Mouse (Mus musculus): ENCODE measurements around the gene Slc6a19. TPM values are rescaled to one million over a fixed set of nuclear protein-coding genes. Genes with fewer than 3 reads are reported as not detected.

The Slc6a19 gene
- total RNA-seq, 2 experiments from 2014 or later = not detected

- ATAC-seq (replicated peaks; ENCODE audit: low FRiP score, poor library complexity, severe bottlenecking) = no peak
Measured at GRCm38 (mm10) chr13:73682226-73682625, 22.4 kb downstream of the Slc6a19 start.

- ATAC-seq (replicated peaks; ENCODE audit: low FRiP score, poor library complexity, severe bottlenecking) = no peak
Measured at GRCm38 (mm10) chr13:73680394-73680793, 24.3 kb downstream of the Slc6a19 start.

- ATAC-seq (replicated peaks; ENCODE audit: low FRiP score, poor library complexity, severe bottlenecking) = no peak
Measured at GRCm38 (mm10) chr13:73679311-73679710, 25.4 kb downstream of the Slc6a19 start.

- no peak for ATAC-seq (replicated peaks; ENCODE audit: low FRiP score, poor library complexity, severe bottlenecking)
Measured at GRCm38 (mm10) chr13:73677853-73678252, 26.8 kb downstream of the Slc6a19 start, which contains the start of gene Slc6a18. TSS of gene Slc6a18 (minus strand) at chr13:73678023.

GRCm38 (mm10) chr13:73675161-73675560 lies 29.5 kb downstream of the Slc6a19 start:
- ATAC-seq (replicated peaks; ENCODE audit: low FRiP score, poor library complexity, severe bottlenecking) = no peak

GRCm38 (mm10) chr13:73660163-73660695 lies 44.4 kb downstream of the Slc6a19 start:
- no peak for ATAC-seq (replicated peaks; ENCODE audit: low FRiP score, poor library complexity, severe bottlenecking)

GRCm38 (mm10) chr13:73658953-73659352 lies 45.7 kb downstream of the Slc6a19 start:
- ATAC-seq (replicated peaks; ENCODE audit: low FRiP score, poor library complexity, severe bottlenecking) = no peak

GRCm38 (mm10) chr13:73654976-73655375 lies 49.7 kb downstream of the Slc6a19 start:
- no peak for ATAC-seq (replicated peaks; ENCODE audit: low FRiP score, poor library complexity, severe bottlenecking)

GRCm38 (mm10) chr13:73653266-73653665 lies 51.4 kb downstream of the Slc6a19 start:
- ATAC-seq (replicated peaks; ENCODE audit: low FRiP score, poor library complexity, severe bottlenecking) = no peak

- ATAC-seq (replicated peaks; ENCODE audit: low FRiP score, poor library complexity, severe bottlenecking) = no peak
Measured at GRCm38 (mm10) chr13:73646397-73647087, 58.1 kb downstream of the Slc6a19 start.

GRCm38 (mm10) chr13:73641296-73641695 lies 63.4 kb downstream of the Slc6a19 start:
- no peak for ATAC-seq (replicated peaks; ENCODE audit: low FRiP score, poor library complexity, severe bottlenecking)

GRCm38 (mm10) chr13:73637826-73638225 lies 66.8 kb downstream of the Slc6a19 start:
- no peak for ATAC-seq (replicated peaks; ENCODE audit: low FRiP score, poor library complexity, severe bottlenecking)

- no peak for ATAC-seq (replicated peaks; ENCODE audit: low FRiP score, poor library complexity, severe bottlenecking)
Measured at GRCm38 (mm10) chr13:73631837-73632236, 72.8 kb downstream of the Slc6a19 start.

Other genes starting within 250 kb of the Slc6a19 start
- 241 and 302 TPM in 2 replicates for gene Lpcat1, start 237.7 kb downstream of the Slc6a19 start, total RNA-seq (2015; ENCODE audit: low replicate concordance)
- gene Lpcat1, start 237.7 kb downstream of the Slc6a19 start, total RNA-seq (2017; ENCODE audit: low replicate concordance) = 359 and 488 TPM in 2 replicates
- not detected in 2 replicates for gene Slc6a3, start 168.1 kb downstream of the Slc6a19 start, total RNA-seq (2015; ENCODE audit: low replicate concordance)
- gene Slc6a3, start 168.1 kb downstream of the Slc6a19 start, total RNA-seq (2017; ENCODE audit: low replicate concordance) = 1.0 TPM in 1 of 2 replicates, not detected in the other
- gene Clptm1l, start 100.9 kb downstream of the Slc6a19 start, total RNA-seq (2015; ENCODE audit: low replicate concordance) = 86.8 and 99.1 TPM in 2 replicates
- 30.0 and 51.1 TPM in 2 replicates for gene Clptm1l, start 100.9 kb downstream of the Slc6a19 start, total RNA-seq (2017; ENCODE audit: low replicate concordance)
- gene Tert, start 78.0 kb downstream of the Slc6a19 start, total RNA-seq (2015; ENCODE audit: low replicate concordance) = 2.1 TPM in 1 of 2 replicates, not detected in the other
- 0.77 TPM in 1 of 2 replicates, not detected in the other for gene Tert, start 78.0 kb downstream of the Slc6a19 start, total RNA-seq (2017; ENCODE audit: low replicate concordance)
- not detected in 2 replicates for gene Slc6a18, start 26.8 kb downstream of the Slc6a19 start, total RNA-seq (2015; ENCODE audit: low replicate concordance)
- gene Slc6a18, start 26.8 kb downstream of the Slc6a19 start, total RNA-seq (2017; ENCODE audit: low replicate concordance) = not detected in 2 replicates
- 1.7 and 4.3 TPM in 2 replicates for gene Slc12a7, start 28.2 kb upstream of the Slc6a19 start, total RNA-seq (2015; ENCODE audit: low replicate concordance)
- gene Slc12a7, start 28.2 kb upstream of the Slc6a19 start, total RNA-seq (2017; ENCODE audit: low replicate concordance) = 1.1 and 1.5 TPM in 2 replicates
- not detected in 2 replicates for gene Nkd2, start 142.8 kb upstream of the Slc6a19 start, total RNA-seq (2015; ENCODE audit: low replicate concordance)
- not detected in 2 replicates for gene Nkd2, start 142.8 kb upstream of the Slc6a19 start, total RNA-seq (2017; ENCODE audit: low replicate concordance)
- gene Trip13, start 232.9 kb upstream of the Slc6a19 start, total RNA-seq (2015; ENCODE audit: low replicate concordance) = 15.1 and 22.0 TPM in 2 replicates
- 26.8 and 31.5 TPM in 2 replicates for gene Trip13, start 232.9 kb upstream of the Slc6a19 start, total RNA-seq (2017; ENCODE audit: low replicate concordance)
- gene Brd9, start 232.9 kb upstream of the Slc6a19 start, total RNA-seq (2015; ENCODE audit: low replicate concordance) = 45.4 and 51.1 TPM in 2 replicates
- 74.1 and 124 TPM in 2 replicates for gene Brd9, start 232.9 kb upstream of the Slc6a19 start, total RNA-seq (2017; ENCODE audit: low replicate concordance)